Mouse (Mus musculus) Patski (cell line): ENCODE data around the gene Kcnj10. TPM values are rescaled to one million over a fixed set of nuclear protein-coding genes. Genes with fewer than 3 reads are reported as not detected.

Experiments used
- ATAC-seq: fragments of 100-300 bp; one replicate; pipeline ENCODE4 v1.8.0; 2021
- CTCF ChIA-PET: fragments of 350-600 bp; sonication (Branson Sonifier 250); formaldehyde crosslinking; loops from one replicate; lab custom pipeline; 2022; ENCODE audit warnings: inconsistent platforms; lab: Charles Lee
- POLR2A ChIA-PET: fragments of 350-600 bp; sonication (Branson Sonifier 250); formaldehyde crosslinking; loops from one replicate; lab custom pipeline; 2022; ENCODE audit warnings: antibody characterized with exemption, inconsistent platforms; lab: Charles Lee
- DNase-seq: peaks from one replicate; pipeline ENCODE4 v3.0.0-alpha.2; 2011; ENCODE audit warnings: low read depth, low spot score
- H3K27me3 ChIP-seq: fragments of 371-371 bp; one replicate; pipeline ENCODE4 v1.5.1; 2021
- CTCF ChIP-seq: fragments of 100-300 bp; IDR thresholded peaks from one replicate; pipeline ENCODE4 v1.5.1; 2021
- in situ Hi-C: fragments of 300-500 bp; cut with MboI; formaldehyde crosslinking; loops from 3 replicates; pipeline ENCODE4 v1.11.1; 2018; ENCODE audit warnings: low pct_unique_long_range_greater_than_20kb, mixed read lengths
- polyA plus RNA-seq: library from polyadenylated mRNA; unstranded; gene quantifications from one replicate; pipeline ENCODE4 v1.2.3, GENCODE M21; 2021

The Kcnj10 gene
- polyA plus RNA-seq, 1 experiment from 2014 or later, result 0.04 TPM

DNA sequence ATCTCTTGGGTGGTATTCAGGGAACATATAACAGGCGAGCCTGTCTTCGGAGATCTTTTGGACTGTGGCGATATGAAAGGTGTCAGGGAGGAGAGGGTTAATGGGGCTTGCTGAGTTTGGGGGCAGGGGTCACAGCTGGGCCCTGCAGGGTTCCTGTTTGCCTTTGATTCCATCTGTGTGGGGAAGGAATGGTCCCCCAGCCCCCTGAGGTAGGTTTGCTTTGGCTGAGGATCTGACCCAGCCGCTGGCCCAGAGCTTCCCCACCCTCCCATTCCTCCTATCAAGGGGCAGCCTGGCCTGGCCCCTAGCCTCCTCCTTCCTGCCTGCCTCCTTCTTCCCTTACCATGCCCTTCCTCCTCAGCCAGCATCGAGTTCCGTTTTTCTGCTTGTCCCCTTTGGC lies 38.2 kb upstream of the Kcnj10 start:
- DNase-seq, result no peak
- no peak for TF ChIP-seq CTCF
- no peaks in the 10 kb centered on the region for H3K27me3 ChIP-seq
- ChIA-PET CTCF (no interaction called here), POLR2A (no interaction called here)
- in situ Hi-C loops, result no loop called here
- ATAC-seq, result no peak

DNA sequence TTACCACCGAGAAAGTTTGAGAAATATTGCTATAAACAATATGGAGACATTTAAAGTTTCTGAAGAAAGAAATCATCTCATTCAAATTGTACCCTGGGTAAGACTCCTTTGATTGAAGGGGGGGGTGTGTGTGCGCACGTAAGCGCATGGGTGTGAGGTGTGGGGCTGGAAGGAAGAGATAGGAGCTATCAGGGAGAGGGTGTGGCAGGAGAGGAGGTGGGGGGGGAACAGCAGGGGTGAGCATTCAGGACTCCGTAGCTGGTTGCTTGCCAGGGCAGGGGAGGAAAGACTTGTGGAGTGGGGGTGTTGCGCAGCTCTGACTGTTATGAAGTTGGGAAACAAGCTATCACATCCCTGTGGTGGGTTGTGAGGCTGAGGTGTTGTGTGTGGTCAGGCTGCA lies 36.6 kb upstream of the Kcnj10 start:
- TF ChIP-seq CTCF, result no peak
- no peaks in the 10 kb centered on the region for H3K27me3 ChIP-seq
- ChIA-PET POLR2A (no interaction called here), CTCF (no interaction called here)
- in situ Hi-C loops, result no loop called here
- no peak for DNase-seq
- ATAC-seq, result no peak

DNA sequence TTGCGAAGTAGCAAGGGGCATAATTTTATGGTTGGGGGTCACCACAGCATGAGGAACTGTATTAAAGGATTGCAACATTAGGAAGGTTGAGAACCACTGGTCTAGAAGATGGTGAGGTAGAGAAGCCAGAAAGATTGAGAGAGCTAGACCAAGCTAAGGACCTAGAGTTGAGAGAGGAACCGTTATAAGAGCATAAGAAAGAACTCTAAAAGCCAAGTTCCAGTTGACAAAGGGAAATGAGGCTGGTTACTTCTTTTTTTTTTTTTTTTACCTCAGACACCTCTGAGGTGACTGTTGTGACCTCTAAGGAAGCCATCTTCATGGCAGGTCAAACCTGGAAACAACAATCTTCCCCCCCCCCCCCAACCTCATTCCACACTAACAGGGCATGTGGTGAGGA lies 35.9 kb upstream of the Kcnj10 start:
- CTCF ChIA-PET, result no interaction called here
- in situ Hi-C loops, result no loop called here
- no peak for TF ChIP-seq CTCF
- no peak for ATAC-seq
- H3K27me3 ChIP-seq, result no peaks in the 10 kb centered on the region
- no peak for DNase-seq
- POLR2A ChIA-PET, result no interaction called here

DNA sequence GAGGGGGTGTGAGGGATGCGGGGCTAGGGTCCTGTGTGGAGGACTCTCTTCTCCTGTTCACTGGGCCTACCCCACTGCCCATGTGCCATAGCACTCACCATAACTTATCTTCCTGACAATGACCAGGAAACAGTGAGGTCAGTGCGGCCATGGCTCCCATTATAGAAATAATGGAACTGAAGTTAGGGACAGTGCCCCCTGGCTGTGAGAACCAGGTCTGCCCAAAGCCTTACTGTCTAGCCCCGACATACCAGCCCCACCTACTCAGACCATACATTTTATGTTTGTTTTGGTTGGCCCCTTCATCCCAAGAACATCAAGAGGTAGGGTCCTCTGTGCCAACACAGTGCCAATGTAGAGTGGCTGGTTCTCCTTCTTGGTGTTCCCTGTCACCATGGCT lies 35.4 kb upstream of the Kcnj10 start:
- POLR2A ChIA-PET, result no interaction called here
- no peak for ATAC-seq
- H3K27me3 ChIP-seq, result no peaks in the 10 kb centered on the region
- DNase-seq, result no peak
- CTCF ChIA-PET, result no interaction called here
- no peak for TF ChIP-seq CTCF
- in situ Hi-C loops, result no loop called here

DNA sequence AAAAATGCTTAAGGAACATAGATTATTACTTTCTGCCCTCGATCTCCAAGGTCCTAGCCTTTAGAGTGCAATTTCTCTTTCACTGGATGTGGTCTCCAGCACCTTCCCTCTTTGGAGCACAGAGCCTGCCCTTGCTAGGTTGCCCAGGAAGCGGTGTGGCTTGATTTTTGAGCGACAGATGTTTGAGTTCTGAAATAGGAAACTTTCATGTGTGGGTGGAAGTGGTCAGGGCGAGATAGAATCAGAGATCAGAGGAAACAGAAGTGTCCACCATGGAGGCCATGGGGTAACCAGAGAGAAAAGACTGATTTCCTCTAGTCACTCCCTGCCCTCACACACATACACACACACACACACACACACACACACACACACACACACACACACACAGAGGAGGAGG lies 34.8 kb upstream of the Kcnj10 start:
- ChIA-PET CTCF (interaction anchor here (1.2 to 1.4 kb wide), 3 partner anchors 13 to 149 kb away, joined by 3 to 4 read pairs (median 3); no protein-coding TSS in a partner anchor), POLR2A (no interaction called here)
- DNase-seq, result no peak

DNA sequence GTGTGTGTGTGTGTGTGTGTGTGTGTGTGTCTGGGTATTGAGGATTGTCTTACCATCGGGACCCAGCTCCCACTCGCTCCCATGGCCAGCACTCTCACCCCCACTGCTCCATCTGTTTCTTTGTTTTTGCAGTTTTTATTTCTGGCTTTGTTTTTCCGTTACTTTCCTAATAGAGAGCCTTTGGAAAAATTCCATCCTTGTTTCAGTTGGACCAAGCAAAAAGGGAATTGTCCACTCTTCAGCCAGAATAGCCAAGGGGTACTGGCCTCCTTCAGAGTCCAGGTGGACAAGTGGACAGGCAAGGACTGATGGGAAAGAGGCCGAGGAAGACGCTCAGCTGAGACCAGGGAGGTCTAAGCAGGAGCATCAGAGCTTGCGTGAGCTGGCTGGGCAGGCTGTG lies 34.1 kb upstream of the Kcnj10 start:
- CTCF ChIA-PET, result interaction anchor here (1.2 to 2.8 kb wide), 6 partner anchors 13 to 150 kb away, joined by 3 to 21 read pairs (median 4); partner anchors contain the start of gene Casq1
- TF ChIP-seq CTCF, result no peak

More for the DNA sequence above, 34.8 kb upstream of the Kcnj10 start:
- in situ Hi-C loops, result no loop called here
- ATAC-seq, result no peak
- no peaks in the 10 kb centered on the region for H3K27me3 ChIP-seq
- no peak for TF ChIP-seq CTCF

DNA sequence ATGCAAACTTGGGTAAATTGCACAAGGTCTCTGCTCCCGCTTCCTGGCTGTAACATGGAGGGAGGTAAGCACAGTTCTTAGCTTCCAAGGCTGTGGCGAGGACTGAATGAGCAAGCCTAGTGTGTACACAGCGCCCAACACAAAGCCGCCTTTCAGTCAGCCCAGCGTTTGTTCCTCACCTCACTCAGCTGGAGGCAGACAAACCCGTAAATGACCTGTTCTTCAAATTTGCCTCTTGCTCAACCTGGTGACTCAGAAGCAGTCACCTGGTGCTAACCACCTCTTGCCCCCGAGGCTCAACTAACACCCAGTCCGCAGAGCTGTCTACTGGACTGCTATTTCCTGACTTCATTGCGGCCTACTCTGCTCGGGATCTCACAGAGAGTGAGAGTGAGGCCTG lies 33.1 kb upstream of the Kcnj10 start:
- H3K27me3 ChIP-seq, result no peaks in the 10 kb centered on the region
- in situ Hi-C loops, result no loop called here
- ChIA-PET CTCF (interaction anchor here (0.9 to 2.8 kb wide), 14 partner anchors 8 to 212 kb away, joined by 3 to 21 read pairs (median 4); partner anchors contain the start of genes Atp1a2 and Casq1), POLR2A (interaction anchor here (0.6 to 1.6 kb wide), 6 partner anchors 10 to 182 kb away, joined by 3 to 5 read pairs (median 4); partner anchors contain the start of genes Atp1a2 and Pex19)
- no peak for TF ChIP-seq CTCF
- ATAC-seq (peak; percentile 44), DNase-seq (no peak)

More for the DNA sequence above, 34.1 kb upstream of the Kcnj10 start:
- POLR2A ChIA-PET, result interaction anchor here (0.5 to 1.6 kb wide), 2 partner anchors 64 to 90 kb away, joined by 3 to 5 read pairs; no protein-coding TSS in a partner anchor
- DNase-seq (no peak), ATAC-seq (no peak)
- in situ Hi-C loops, result no loop called here
- H3K27me3 ChIP-seq, result no peaks in the 10 kb centered on the region

DNA sequence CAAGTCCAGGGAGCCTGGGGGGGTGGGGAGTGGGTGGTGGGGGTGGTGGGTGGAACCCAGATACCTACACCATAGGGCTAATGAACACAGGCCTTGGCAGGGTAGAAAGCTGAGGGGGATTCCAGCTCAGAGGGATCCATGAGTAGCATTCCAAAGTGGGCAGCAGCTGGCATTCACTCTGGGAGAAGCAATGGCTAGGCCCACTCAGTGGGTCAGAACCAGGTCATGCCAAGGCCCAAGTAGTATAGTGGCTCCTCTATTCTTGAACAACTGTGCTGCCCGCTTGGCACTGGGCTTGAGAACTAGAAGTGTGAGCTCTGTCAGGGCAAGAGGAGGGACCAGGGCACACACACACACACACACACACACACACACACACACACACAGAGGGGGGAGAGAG lies 32.6 kb upstream of the Kcnj10 start:
- in situ Hi-C loops, result no loop called here
- ChIA-PET CTCF (interaction anchor here (1.0 to 2.8 kb wide), 23 partner anchors 9 to 263 kb away, joined by 3 to 21 read pairs (median 4); partner anchors contain the start of genes Atp1a2, Casq1 and Dcaf8), POLR2A (interaction anchor here (0.6 to 1.6 kb wide), 5 partner anchors 10 to 182 kb away, joined by 3 to 5 read pairs (median 4); partner anchors contain the start of genes Atp1a2 and Pex19)
- ATAC-seq (no peak), DNase-seq (no peak)
- no peaks in the 10 kb centered on the region for H3K27me3 ChIP-seq
- no peak for TF ChIP-seq CTCF

DNA sequence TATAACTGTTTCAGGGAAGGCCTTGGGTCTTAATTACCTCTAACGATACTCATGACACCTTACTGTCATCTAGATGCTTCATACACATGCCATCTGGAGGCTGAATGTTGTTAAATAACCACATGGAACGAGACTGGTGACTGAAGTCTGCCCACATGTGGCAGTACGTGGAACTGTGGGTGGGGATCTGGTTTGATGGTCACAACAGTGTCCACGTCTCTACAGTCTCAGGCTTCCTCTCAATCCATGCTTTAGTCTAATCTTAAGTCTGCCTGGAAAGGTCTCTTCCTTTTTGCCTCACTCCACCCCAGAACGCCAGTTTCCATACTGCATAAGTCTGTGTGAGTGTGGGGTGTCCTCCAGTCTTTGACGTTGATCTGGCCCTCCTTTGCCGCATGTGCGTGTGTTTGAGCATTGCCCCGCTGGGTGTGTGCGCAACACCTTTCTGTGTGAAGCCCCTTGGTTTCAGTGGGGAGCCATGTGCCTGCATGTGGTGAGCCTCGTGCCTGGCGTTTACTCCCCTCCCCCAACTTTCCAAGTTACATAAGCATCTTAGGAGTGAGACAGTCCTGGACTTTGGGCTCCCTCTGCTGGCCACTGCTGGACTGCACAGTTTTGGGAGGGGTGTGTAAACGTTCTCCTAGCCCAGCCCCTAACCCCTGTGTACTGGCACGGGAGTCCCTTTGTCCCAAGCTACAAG lies 31.2 kb upstream of the Kcnj10 start:
- in situ Hi-C loops, result loop anchor here (5.0 to 10.0 kb wide), 3 partner anchors 163 to 195 kb away; partner anchors contain the start of genes Dcaf8 and Tagln2
- DNase-seq, result no peak
- ChIA-PET CTCF (interaction anchor here (0.6 to 2.8 kb wide), 39 partner anchors 12 to 197 kb away, joined by 3 to 21 read pairs (median 4); partner anchors contain the start of genes Atp1a2, Casq1 and Pex19), POLR2A (interaction anchor here (1.0 to 2.0 kb wide), 4 partner anchors 105 to 191 kb away, joined by 3 to 4 read pairs (median 4); no protein-coding TSS in a partner anchor)
- ATAC-seq, result peak; percentile 20
- H3K27me3 ChIP-seq, result no peaks in the 10 kb centered on the region
- no peak for TF ChIP-seq CTCF

DNA sequence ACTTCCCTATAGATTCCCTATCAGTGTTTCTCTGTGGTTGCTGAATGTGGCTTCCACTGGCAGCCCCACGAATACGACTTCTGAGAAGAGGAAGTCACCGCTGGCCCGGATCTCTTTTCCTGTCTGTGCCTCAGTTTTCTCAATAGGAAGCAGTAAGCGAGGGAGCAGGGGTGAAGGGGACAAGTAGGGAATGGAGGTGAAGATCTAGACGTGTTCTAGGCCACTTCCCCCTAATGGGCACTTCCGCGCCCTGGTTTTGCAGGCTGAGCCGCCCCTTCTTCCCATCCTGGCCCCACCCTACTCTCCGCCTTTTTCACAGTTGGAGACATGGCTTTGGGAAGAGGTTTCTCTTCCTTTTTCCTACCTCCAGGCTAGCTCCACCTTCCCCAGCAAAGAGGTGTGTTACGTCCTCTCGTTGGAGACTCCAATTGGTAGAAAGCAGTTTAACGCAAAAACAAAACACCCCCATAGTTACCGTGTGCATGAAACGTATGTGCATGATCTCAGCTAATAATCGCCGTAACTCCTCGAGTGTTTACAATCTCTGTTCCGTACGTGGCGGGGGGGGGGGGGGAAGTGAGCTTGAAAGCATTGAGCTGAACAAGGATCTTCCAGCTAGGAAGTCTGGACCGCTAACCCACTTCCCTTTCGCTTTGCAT lies 29.6 kb upstream of the Kcnj10 start:
- in situ Hi-C loops, result loop anchor here (5.0 to 10.0 kb wide), 3 partner anchors 164 to 194 kb away; partner anchors contain the start of genes Dcaf8 and Tagln2
- POLR2A ChIA-PET, result interaction anchor here (0.6 to 2.0 kb wide), 3 partner anchors 108 to 200 kb away, joined by 3 to 4 read pairs (median 3); no protein-coding TSS in a partner anchor
- H3K27me3 ChIP-seq, result no peaks in the 10 kb centered on the region
- no peak for DNase-seq
- peak; percentile 5 for ATAC-seq
- CTCF ChIA-PET, result interaction anchor here (1.0 to 2.2 kb wide), 12 partner anchors 10 to 199 kb away, joined by 3 to 11 read pairs (median 4); partner anchors contain the start of gene Pex19
- TF ChIP-seq CTCF, result no peak
